Mouse (Mus musculus) adrenal gland, postnatal 10 days (tissue): Measurements from ENCODE around the gene Rogdi. TPM values are rescaled to one million over a fixed set of nuclear protein-coding genes. Genes with fewer than 3 reads are reported as not detected.

Source experiments
- DNase-seq: peaks from one replicate; pipeline ENCODE4 v3.0.0; 2021; ENCODE audit warnings: mixed read lengths
- long read RNA-seq, 2 experiments: library from polyadenylated mRNA; stranded (forward); transcript quantifications; one replicate each; pipeline ENCODE4 v2.0.0; 2021
- total RNA-seq, 2 experiments: library from RNA; stranded (reverse); gene quantifications; 2 replicates each; pipeline ENCODE4 v1.2.3; 2021

The Rogdi gene
- 10 to 100 TPM; 33.0 to 43.7 TPM for total RNA-seq
- long read RNA-seq, experiment 1, transcript Rogdi-207 (11 exons, 1,355 nt) = major isoform, 15 of 29 reads
- long read RNA-seq, experiment 1, partial matches to known transcripts = 2 of 29 reads
- long read RNA-seq, experiment 1, other reads (novel, unspliced or antisense) = 10 of 29 reads
- long read RNA-seq, experiment 2, transcript Rogdi-207 (11 exons, 1,355 nt) = major isoform, 45 of 56 reads
- long read RNA-seq, experiment 2, partial matches to known transcripts = 0 of 56 reads
- long read RNA-seq, experiment 2, other reads (novel, unspliced or antisense) = 11 of 56 reads

GRCm38 (mm10) chr16:5013054-5013838 is at the start of gene Rogdi:
Gene Rogdi (minus strand): TSS chr16:5013553.
- DNase-seq = peak; percentile 97

- peak; percentile 18 for DNase-seq
Measured at GRCm38 (mm10) chr16:5058114-5058513, 44.8 kb upstream of the Rogdi start.

GRCm38 (mm10) chr16:5050251-5051110 is 37.1 kb upstream of the Rogdi start:
- peak; percentile 84 for DNase-seq

- DNase-seq = peak; percentile 99
Measured at GRCm38 (mm10) chr16:5049774-5050234, 36.5 kb upstream of the Rogdi start, which contains the start of the genes Glyr1 and Ubn1. Gene Glyr1 (minus strand): TSS chr16:5049863. Gene Ubn1 (plus strand): TSS chr16:5050057.

- DNase-seq = no peak
Measured at GRCm38 (mm10) chr16:5049182-5049773, 35.9 kb upstream of the Rogdi start.

- no peak for DNase-seq
Measured at GRCm38 (mm10) chr16:5045322-5045721, 32.0 kb upstream of the Rogdi start.

DNA sequence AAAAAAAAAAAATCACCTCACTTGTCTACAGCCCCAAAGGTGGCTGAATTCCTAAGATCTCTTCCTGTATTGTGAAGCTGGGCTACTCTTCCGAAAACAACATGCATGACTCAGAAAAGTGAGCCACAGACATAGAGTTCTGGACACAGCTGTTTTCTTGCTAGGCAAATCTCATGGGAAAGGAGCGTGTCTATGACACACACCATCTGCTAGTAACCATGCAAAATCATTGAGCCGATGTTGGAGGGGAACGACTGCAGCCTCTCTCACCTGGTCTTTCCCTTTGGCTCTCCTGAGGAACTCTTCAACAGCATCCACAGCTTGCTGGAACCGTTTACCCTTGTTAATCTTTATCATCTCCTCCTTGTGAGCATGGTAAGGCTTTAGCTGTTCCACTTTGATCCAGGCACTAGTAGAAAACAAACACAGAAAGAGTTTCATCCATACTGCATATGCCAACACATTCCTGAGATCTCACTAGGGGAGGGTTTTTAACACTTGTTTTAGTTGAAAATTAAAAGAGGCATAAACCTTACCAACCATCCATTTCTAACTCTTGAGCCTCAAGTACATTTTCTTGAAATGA is 23.4 kb upstream of the Rogdi start:
- no peak for DNase-seq

GRCm38 (mm10) chr16:5035591-5035990 is 22.2 kb upstream of the Rogdi start:
- peak; percentile 58 for DNase-seq

DNA sequence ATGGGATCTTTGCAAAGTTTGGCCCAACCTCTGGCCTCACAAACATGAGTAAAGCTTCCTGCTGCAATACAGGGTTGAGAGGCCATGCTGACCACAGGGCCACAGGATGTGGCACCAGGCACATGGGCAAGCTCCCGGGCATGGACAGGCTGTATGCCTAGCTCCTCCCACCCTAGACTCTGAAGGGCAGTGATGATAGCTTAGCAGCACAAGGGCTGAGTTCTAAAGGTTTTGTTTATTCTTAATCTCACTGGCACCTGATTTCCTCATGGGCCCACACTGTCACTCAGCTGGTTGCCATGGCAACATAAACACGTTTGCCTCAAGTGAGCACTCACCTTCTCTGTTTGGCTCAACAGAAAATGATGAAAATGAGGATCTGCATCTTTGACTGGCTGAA is 16.5 kb upstream of the Rogdi start:
- no peak for DNase-seq

- DNase-seq = no peak
Measured at GRCm38 (mm10) chr16:5024021-5024420, 10.7 kb upstream of the Rogdi start.

GRCm38 (mm10) chr16:5014578-5014977 is 1.2 kb upstream of the Rogdi start:
- DNase-seq = no peak

DNA sequence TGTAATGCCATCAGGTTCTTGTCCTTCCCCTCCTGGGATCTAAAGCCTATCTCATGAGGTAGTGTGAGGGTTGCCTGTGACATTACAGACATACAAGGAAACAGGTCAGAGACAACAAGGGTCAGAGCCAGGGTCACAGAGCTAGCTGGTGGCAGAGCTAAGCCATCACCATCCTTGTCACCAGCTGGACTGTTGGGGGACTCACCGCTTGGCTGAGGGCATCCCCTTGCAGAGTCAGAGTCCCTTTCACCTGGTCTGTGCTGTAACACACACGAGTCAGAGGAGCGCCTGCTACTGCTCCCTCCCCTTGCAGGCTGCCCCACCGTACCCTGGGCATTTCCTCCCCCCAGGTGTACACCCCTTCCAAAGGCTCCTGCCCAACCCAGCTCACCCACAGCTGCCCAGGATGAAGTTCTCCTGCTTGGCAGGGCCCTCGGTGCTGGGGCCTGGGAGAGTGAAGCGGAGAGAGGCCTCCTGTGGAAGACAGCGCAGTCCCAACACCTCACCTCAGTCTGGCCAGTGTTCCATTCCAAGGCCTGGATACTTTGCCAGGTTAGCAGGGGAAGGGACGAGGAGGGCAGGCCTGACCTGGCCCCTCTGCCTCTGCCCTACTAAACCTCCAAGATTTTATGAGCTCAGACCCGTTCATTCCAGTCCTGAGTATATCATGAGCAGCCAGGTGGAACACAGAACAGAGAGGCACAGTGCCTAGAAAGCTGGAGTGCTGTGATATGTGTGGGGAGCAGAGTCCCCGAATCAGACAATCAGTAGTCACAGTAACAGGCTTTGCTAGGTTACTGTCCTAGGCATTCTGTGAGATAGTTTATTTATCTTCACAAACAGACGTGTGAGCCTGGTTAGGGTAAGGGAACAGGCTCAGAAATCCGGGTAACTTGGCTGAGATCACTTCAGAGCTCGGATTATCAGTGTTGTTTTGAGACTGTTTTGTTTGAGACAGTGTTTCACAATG is 1.0 kb downstream of the Rogdi start:
- no peak for DNase-seq

- no peak for DNase-seq
Measured at GRCm38 (mm10) chr16:5011285-5011684, 2.1 kb downstream of the Rogdi start.

GRCm38 (mm10) chr16:5010371-5010935 is 2.9 kb downstream of the Rogdi start:
- DNase-seq = no peak

- no peak for DNase-seq
Measured at GRCm38 (mm10) chr16:5008076-5008475, 5.3 kb downstream of the Rogdi start.

GRCm38 (mm10) chr16:5007492-5007891 is 5.9 kb downstream of the Rogdi start:
- no peak for DNase-seq

DNA sequence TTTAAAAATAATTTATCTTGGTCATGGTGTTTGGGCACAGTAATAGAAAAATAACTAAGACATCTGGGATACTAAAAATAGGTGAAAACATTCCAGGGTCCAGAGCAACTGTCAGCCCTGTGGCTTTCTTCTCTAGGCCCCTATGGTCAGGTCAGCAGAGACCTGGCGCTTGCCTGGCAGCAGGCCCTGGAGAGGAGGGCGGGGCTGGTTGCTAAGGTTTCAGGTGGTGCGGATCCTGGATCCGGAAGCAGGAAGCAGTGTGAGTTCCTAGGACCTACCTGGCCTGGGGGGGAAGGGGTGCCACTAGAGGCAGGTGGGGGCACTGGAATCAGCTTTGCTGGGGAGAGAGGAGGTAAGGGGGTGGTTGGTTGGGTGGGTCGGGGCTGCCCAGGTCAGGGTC is 6.3 kb downstream of the Rogdi start, which contains the start of gene Smim22:
TSS of gene Smim22 (plus strand) at position 222 of the 400 bp plus-strand sequence.
- DNase-seq = no peak

DNA sequence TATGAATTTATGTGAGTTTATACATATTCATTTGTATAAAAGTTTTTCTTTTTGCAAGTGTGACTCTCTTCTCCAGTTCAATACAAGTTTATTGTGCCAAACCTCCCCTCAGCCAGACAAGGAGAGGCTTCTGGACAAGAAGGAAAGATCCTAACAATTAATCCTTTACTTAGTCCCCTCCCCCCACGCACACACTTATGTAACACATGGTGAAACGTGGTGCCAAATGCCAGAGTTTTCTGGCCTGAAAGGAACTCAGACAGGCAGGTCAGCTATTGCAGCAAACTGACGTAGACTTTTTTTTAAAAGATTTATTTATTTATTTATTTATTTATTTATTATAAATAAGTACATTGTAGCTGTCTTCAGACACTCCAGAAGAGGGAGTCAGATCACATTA is 12.7 kb downstream of the Rogdi start:
- peak; percentile 40 for DNase-seq

GRCm38 (mm10) chr16:4998984-4999383 is 14.4 kb downstream of the Rogdi start:
- no peak for DNase-seq

GRCm38 (mm10) chr16:4997553-4997952 is 15.8 kb downstream of the Rogdi start, which contains the start of gene Sept12:
Gene Sept12 (minus strand): TSS chr16:4997852.
- DNase-seq = peak; percentile 52
